In the genomic region with DNA sequence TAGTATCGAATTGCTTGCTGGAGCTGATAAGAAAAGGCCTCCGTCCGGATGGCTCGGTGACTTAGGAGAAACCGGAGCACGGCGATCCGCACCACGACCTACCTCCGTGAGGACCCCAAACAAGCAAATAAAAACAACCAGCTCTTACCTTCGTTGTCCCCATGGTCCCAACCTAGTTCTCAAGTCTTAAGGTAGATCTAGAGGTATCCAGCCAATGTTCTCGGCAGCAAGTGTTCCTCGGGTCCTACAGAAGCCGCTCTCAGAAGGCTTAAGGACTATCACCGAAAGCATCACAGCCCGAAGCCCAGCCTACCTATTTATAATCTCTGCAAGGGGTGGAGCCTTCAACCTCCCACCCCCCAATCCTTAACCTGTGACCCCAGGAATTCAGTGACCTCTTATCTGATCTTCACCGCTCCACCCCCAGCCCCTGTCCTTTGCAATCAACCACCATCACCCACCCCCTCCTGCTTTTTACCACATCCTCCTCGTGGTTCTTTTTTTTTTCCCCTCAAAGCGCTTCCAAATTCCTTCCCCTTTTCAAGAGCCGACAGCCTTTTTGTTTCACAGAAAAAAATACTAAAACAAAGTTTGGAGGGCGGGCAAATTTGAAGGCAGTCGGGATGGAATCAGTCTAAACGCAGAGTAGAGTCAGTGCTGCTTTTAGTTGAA, we compare ENCODE assay signal across 8 mouse cellular contexts. TPM values are rescaled to one million over a fixed set of nuclear protein-coding genes. Genes with fewer than 3 reads are reported as not detected.
A peak's percentile ranks its signal among the peaks of the same experiment; 100 is the strongest.
DNase-seq lines count a peak whose midpoint lies in the region; ATAC-seq lines count a peak whose summit lies in the region.

No protein-coding gene starts in this region.

- H3K27ac ChIP-seq in heart, embryonic 11.5 days (ENCODE audit: low read depth, low read length) = no peak overlapping the region
- no peak overlapping the region for H3K27ac ChIP-seq in liver, embryonic 15.5 days (replicated peaks)
- H3K27ac ChIP-seq in neural tube, embryonic 12.5 days = no peak overlapping the region

- WGBS in heart, embryonic 11.5 days (ENCODE audit: insufficient replicate concordance) = under 1% methylated on average over 23 of the region's 23 CpGs
- 1% methylated on average over 23 of the region's 23 CpGs for WGBS in liver, embryonic 15.5 days (ENCODE audit: insufficient replicate concordance)
- WGBS in neural tube, embryonic 12.5 days = under 1% methylated on average over 23 of the region's 23 CpGs

- peaks cover 9% of the 10 kb centered on the region for H3K27me3 ChIP-seq in heart, embryonic 11.5 days (ENCODE audit: control insufficient read depth, insufficient read depth, low read length)
- peaks cover 37% of the 10 kb centered on the region for H3K27me3 ChIP-seq in liver, embryonic 15.5 days
- H3K27me3 ChIP-seq in neural tube, embryonic 12.5 days (replicated peaks) = peaks cover 39% of the 10 kb centered on the region

- H3K36me3 ChIP-seq in heart, embryonic 11.5 days (ENCODE audit: control insufficient read depth, insufficient read depth, low read length) = no peaks in the 10 kb centered on the region
- H3K36me3 ChIP-seq in liver, embryonic 15.5 days (replicated peaks) = no peaks in the 10 kb centered on the region
- no peaks in the 10 kb centered on the region for H3K36me3 ChIP-seq in neural tube, embryonic 12.5 days

- peak overlapping the region; percentile 91 for H3K4me2 ChIP-seq in heart, embryonic 11.5 days
- H3K4me2 ChIP-seq in liver, embryonic 15.5 days = peak overlapping the region; percentile 66
- H3K4me2 ChIP-seq in neural tube, embryonic 12.5 days (replicated peaks) = peak overlapping the region; percentile 68

- H3K4me3 ChIP-seq in heart, embryonic 11.5 days (ENCODE audit: low read depth, low read length) = peak overlapping the region; percentile 61
- peak overlapping the region; percentile 44 for H3K4me3 ChIP-seq in liver, embryonic 15.5 days (replicated peaks)
- H3K4me3 ChIP-seq in neural tube, embryonic 12.5 days = peak overlapping the region; percentile 40

- peak overlapping the region; percentile 65 for H3K9ac ChIP-seq in heart, embryonic 11.5 days (ENCODE audit: low read depth, low read length)
- 0 out of 2 replicates have a peak overlapping the region, but pooled peaks have one; percentile 8 for H3K9ac ChIP-seq in liver, embryonic 15.5 days
- H3K9ac ChIP-seq in neural tube, embryonic 12.5 days = peak overlapping the region; percentile 36; the same call in 1 of the 2 replicates

- peak; percentile 63 for DNase-seq in layer of hippocampus, adult 11-12 months (ENCODE audit: low spot score)
- no peak for DNase-seq in layer of hippocampus, adult 9-10 months (ENCODE audit: low spot score)
- peak; percentile 70 to 82 for DNase-seq in cerebellum, postnatal 14 days
- peak; percentile 25 for DNase-seq in kidney, postnatal 14 days
- no peak for DNase-seq in urinary bladder, adult 18-20 months (ENCODE audit: low spot score in 2 of 2)

- H3K4me1 ChIP-seq in heart, embryonic 11.5 days (ENCODE audit: control insufficient read depth, insufficient read depth, low read length) = peaks cover 3% of the 10 kb centered on the region; the same call in 1 of the 2 replicates
- peaks cover 17% of the 10 kb centered on the region for H3K4me1 ChIP-seq in liver, embryonic 15.5 days (replicated peaks)
- peaks cover 13% of the 10 kb centered on the region; the same call in 1 of the 2 replicates for H3K4me1 ChIP-seq in neural tube, embryonic 12.5 days

- no peaks in the 10 kb centered on the region for H3K9me3 ChIP-seq in heart, embryonic 11.5 days (replicated peaks; ENCODE audit: control insufficient read depth, low read length)
- no peaks in the 10 kb centered on the region for H3K9me3 ChIP-seq in liver, embryonic 15.5 days (replicated peaks)
- no peaks in the 10 kb centered on the region for H3K9me3 ChIP-seq in neural tube, embryonic 12.5 days

- peak; percentile 55 for ATAC-seq in heart, embryonic 11.5 days (replicated peaks; ENCODE audit: insufficient number of reproducible peaks, low FRiP score, low TSS enrichment)
- ATAC-seq in liver, embryonic 15.5 days (ENCODE audit: insufficient read depth) = no peak; the same call in 1 of the 2 replicates
- no peak for ATAC-seq in neural tube, embryonic 12.5 days (ENCODE audit: low FRiP score, low read depth)

RNA-seq across cellular contexts. Expression of a gene that starts 35.1 kb away (rescaled TPM):
- polyA plus RNA-seq in heart, embryonic 11.5 days (2014; fragmentation: Nextera tagmentation; extraction: Ambion mirVana) = 0.23 and 0.25 TPM in 2 replicates
- polyA plus RNA-seq in liver, embryonic 15.5 days (2015; fragmentation: Nextera tagmentation; extraction: Ambion mirVana) = not detected in 2 replicates
- polyA plus RNA-seq in neural tube, embryonic 12.5 days (2016; fragmentation: Nextera tagmentation; extraction: Ambion mirVana) = 0.09 and 0.17 TPM in 2 replicates

RNA-seq across cellular contexts. Expression of a gene that starts 59.1 kb away (rescaled TPM):
- 27.5 and 33.2 TPM in 2 replicates for polyA plus RNA-seq in heart, embryonic 11.5 days (2014; fragmentation: Nextera tagmentation; extraction: Ambion mirVana)
- polyA plus RNA-seq in liver, embryonic 15.5 days (2015; fragmentation: Nextera tagmentation; extraction: Ambion mirVana) = 11.8 and 13.8 TPM in 2 replicates
- polyA plus RNA-seq in neural tube, embryonic 12.5 days (2016; fragmentation: Nextera tagmentation; extraction: Ambion mirVana) = 22.6 and 26.1 TPM in 2 replicates

Comparison
In these comparisons a context has a peak if more than half of its experiments do, and no peak if none do; other contexts are left out.
1. DNase-seq: peak in layer of hippocampus, adult 11-12 months (single experiment), cerebellum, postnatal 14 days (2 of 2) and kidney, postnatal 14 days (single experiment); none in layer of hippocampus, adult 9-10 months (single experiment) and urinary bladder, adult 18-20 months (0 of 2).
2. H3K9ac ChIP-seq: peak in every context shown above with its lines; median percentile 65 in heart, embryonic 11.5 days; 36 in neural tube, embryonic 12.5 days; 8 in liver, embryonic 15.5 days.
3. Peak in every context shown above with its lines, with median percentiles within 50 percentile points of each other: H3K4me2 ChIP-seq and H3K4me3 ChIP-seq.